Mouse (Mus musculus): ENCODE data around the gene Agxt2.

Agxt2 gene

GRCm38 (mm10) chr15:10358039-10358948, at the start of gene Agxt2:
Gene Agxt2 (plus strand): TSS chr15:10358532.
- WGBS = 83% methylated on average over 9 of the region's 9 CpGs

GRCm38 (mm10) chr15:10311826-10312225, 46.5 kb upstream of the Agxt2 start:
- WGBS = 83% methylated on average over 5 of the region's 5 CpGs

DNA sequence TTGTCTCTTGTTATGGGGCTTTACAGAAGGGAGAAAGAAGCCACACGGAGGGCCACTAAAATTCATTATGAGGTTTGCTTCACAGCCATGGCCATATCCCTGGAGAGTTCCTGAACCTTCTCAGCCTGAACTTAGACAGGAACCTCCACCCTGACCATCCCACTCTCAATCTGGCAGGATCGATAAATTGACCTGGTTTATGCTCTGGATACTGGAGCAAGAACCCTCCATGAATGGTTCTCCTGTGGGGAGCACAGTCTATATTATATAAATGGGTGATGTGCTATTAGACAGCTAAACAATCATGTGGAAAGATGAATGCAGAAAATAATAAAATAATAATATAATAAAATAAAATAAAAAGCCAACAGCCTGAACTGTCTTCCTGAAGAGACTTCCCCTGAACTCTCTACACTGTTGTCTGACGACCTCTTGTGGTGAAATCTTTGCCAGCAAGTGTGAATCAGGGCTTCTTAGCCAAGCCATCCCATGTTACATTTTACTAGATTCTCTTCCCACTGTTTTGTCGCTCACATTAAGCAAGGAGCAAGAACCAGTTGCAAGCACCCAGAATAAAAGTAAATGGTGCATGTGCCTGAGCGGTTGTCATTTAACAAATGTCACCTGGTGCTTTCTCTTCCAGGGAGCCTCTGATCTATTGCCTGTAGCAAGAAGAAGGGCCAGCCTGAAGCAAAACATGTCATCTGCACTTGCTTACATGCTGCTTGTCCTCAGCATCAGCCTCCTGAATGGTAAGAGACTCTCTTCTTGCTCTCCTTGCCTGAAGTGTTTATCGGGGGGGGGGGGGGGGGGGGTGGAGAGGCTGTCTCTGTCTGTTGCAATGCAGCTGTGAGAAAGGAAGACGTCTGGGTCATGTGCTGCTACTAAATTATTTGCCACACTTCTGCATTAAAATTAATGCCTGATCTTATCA, 44.5 kb upstream of the Agxt2 start:
- 41% methylated on average over 7 of the region's 7 CpGs for WGBS

- WGBS = 90% methylated on average over 2 of the region's 2 CpGs
Observed at GRCm38 (mm10) chr15:10325080-10325479, 33.3 kb upstream of the Agxt2 start, which contains the start of gene Gm21973. Gene Gm21973 (plus strand): TSS chr15:10325380.

DNA sequence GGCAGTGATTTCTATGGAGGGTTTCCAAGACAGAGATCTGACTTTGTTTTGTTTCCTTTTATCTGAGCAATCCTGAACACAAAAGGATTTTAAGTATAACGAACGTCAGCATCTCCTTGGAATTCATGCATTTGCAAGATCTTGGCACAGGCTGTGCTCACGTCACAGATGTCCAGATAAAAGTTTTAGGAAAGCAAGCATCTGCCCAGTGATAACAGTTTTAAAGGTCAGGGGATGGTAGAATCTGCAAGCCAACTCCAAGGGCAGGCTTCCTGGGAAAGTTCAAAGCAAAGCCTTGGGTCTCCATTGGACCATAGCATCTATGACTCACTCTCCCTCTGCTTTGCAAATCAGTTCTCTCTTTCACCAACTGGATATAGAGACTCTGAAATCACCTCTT, 27.7 kb upstream of the Agxt2 start:
- 40% methylated on average over 3 of the region's 3 CpGs for WGBS

DNA sequence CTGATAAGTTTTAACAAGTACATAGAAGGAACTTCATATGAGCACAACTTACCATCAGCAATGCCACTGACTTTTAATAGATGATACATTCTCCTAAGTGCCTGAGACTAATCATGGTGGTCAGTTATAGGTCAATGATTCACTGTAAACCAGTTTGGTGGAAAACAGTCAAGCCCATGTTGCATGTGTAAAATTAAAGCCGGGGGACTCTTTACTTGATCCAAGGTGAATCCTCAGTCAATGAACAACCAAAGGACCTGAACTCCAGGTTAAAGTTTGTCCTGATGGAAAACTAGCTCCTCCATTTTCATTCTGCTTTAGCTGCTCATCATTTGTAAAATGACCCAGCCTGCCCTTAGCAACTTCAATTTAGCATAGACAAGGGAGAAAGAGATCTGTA, 25.8 kb upstream of the Agxt2 start:
- WGBS = 95% methylated on average over 1 of the region's 1 CpGs

DNA sequence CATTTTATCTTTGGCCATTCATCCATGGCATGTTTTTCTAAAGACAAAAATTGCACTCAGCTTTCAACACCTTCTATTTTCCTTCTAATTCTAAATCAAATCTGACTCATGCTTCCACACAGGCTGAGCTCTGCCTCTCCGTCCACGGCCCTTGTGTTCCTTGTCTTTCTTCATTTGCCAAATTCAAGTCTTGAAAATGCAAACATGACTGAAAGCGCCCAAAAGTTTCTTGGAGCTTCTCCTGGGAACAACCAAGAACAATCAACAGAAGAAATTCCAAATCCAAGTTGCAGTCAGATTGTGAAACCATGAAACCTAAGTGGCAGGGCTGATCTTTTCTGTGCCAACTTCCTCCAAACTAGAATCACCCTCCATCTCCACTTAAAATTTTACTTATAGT, 19.7 kb upstream of the Agxt2 start:
- 47% methylated on average over 3 of the region's 3 CpGs for WGBS

GRCm38 (mm10) chr15:10347044-10347443, 11.3 kb upstream of the Agxt2 start:
- WGBS = 88% methylated on average over 6 of the region's 6 CpGs

DNA sequence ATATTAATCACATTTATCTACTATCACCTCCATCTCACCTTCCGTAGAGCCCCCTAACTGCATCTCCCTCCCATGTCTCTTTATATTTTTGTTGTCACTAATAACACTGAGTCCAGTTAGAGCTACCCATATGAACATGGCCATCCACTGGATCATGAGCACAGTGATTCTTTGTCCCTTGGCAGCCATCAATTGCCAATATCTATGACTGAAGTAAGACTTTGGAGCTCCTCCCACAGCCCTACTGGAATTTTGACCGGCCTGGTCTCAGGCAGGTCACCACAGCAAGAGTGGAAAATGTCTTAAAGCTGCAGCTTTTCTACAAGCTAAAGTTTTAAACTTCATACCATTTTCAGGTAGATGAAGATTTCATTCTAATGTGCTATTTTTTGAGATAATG, 8.0 kb downstream of the Agxt2 start:
- 91% methylated on average over 2 of the region's 2 CpGs for WGBS

DNA sequence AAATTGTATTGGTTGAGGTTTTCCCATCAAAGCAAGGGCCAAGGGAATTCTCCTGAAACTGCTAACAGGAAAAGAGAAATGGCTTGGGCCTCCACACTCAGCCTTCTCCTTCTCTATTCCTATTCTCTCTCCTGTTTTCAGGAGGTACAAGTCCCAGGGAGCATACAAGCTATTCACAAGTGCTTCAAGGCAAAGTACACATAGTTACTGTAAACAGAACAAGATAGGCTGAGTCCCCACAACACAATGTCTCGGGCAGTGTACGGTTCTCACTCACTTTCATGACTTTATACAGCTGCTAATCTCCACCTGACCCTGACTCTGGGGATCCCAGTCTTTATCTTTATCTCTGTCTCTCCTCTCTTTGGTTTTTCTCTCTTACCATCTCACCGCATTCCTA, 17.1 kb downstream of the Agxt2 start:
- 93% methylated on average over 3 of the region's 3 CpGs for WGBS

DNA sequence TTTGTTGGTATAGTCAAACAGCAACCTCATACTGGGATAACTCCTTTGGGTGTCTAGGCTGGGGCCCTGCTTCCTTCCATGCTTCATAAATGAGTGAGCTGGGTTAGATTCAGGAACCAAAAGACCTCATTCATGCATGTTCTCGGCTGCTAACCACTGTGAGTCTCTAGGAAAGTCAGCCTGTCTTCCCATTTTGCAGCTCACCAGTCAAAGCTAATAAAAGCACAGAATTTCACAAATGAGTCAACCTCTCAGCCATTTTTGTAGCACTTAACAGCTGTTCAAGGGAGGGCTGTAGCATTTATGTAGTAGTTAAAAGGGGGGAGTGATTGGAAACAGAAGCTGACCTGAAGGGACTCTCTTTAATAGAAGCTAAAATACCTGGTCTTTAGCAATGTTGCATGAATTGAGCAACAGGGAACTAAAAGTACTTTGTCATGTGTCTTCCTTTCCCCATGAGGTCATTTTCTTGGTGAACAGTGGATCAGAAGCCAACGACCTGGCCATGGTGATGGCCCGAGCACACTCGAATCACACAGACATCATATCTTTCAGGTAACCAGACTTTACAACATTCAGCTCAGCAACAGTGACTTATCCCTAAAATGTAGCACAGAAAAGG, 20.1 kb downstream of the Agxt2 start:
- WGBS = 79% methylated on average over 4 of the region's 4 CpGs

- WGBS = 89% methylated on average over 3 of the region's 3 CpGs
Observed at GRCm38 (mm10) chr15:10379757-10380458, 21.6 kb downstream of the Agxt2 start.

- WGBS = 77% methylated on average over 2 of the region's 2 CpGs
Observed at GRCm38 (mm10) chr15:10387263-10387662, 28.9 kb downstream of the Agxt2 start.

DNA sequence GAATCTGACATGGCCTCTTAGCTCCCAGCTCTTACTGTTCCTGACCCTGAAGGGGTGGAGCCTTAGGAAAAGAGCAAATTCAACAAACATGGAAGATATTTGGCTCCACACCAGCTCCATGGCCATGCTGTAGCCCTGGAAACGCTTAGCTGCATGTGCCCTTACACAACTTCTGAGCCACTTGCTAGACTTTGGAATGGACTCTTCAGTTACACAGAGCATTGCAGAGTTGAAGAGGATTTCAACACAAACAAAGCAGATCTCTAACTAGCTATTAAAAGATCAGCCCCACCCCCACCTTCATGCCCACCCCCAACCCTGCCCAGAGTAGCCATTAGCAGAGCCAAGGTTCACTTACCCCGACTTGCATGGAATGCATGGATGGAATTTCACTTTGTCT, 41.5 kb downstream of the Agxt2 start:
- WGBS = 75% methylated on average over 2 of the region's 2 CpGs

GRCm38 (mm10) chr15:10400415-10400814, 42.1 kb downstream of the Agxt2 start:
- WGBS = 45% methylated on average over 3 of the region's 3 CpGs

DNA sequence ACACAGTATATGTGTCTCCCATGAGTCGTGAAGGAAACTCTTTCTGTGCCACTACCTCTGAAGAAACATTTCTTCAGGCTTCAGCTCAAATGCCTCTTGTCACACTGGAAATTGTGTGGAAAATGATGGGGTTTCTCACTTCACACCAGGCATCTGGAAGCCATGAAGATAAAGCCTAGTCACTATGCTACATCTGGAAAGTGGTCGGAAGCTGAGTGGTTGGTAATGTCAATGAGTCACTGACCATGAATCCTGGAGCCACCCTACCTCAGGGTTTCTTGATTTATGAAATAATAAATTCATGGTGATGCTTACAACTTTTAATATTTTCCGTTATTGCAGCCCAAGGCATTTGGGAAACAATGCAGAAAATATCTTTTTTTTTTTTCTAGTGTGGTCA, 51.5 kb downstream of the Agxt2 start:
- 87% methylated on average over 3 of the region's 3 CpGs for WGBS

DNA sequence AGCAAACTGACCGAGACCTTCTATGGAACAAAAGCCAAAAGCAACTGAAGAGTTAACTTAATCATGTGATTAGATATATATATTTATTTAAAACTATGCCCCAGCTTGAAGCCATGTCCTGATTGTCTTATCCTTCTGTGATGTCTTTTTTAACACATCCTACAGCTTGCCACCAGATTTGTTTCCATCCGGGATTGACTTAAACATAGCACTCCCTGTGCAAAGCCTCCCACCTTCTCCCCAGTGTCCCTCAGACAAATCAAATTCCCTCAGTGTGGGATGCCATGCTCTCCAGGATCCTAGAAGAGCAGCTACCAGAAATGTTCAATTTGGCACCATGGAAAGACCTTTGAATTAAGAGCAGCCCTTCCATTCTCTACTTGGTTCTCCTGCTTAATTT, 52.5 kb downstream of the Agxt2 start:
- WGBS = 51% methylated on average over 2 of the region's 2 CpGs

- WGBS = 61% methylated on average over 6 of the region's 6 CpGs
Observed at GRCm38 (mm10) chr15:10413656-10414055, 55.3 kb downstream of the Agxt2 start.

DNA sequence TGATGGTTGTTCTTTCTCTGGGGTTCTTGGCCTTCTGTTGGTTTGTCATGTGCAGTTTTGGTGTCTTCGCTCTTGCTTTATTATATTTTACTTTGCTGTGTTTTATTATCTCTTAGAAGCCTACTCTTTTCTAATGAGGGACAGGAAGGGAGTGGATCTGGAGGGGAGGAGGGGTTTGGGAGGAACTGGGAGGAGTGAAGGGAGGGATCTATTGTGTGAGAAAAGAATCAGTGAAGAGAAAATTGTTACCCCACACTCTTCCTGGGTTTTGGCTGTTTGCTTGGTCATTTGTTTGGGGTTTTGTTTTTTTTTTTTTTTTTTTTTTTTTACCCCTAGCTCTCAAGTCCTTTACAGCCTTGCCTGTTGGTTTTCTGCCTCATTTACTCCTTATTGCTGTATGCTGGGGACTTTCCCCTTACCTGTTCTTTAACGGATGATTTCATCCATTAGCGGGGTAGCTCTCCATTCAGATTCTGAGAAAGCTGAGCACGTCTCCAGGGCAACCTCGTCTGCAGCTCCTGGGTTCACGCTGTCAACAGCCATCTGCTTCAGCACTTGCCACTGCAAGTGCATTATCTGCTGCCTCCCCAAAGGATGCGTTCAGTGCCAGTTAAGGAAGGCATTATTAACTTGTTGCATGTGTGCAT, 62.9 kb downstream of the Agxt2 start:
- whole genome bisulfite sequencing = 41% methylated on average over 7 of the region's 7 CpGs

DNA sequence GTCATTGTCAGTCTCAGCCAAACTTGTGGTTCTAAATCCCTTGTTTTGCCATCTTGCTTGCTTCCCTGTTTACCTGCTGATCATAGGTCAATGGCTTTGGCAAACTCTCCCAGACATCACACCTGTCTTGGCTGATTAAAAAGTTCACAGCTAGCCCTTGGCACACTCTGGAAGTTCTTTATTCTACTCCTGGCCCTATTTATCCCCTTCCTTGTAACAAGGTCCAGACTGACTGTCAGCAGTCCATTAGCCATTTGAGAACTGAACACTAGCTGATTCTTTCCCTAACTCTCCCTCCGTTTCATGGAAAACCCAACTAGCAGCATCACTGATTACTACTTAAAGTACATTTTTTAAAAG, 63.4 kb downstream of the Agxt2 start:
- 60% methylated on average over 1 of the region's 1 CpGs for WGBS

- WGBS = 78% methylated on average over 6 of the region's 6 CpGs
Observed at GRCm38 (mm10) chr15:10426124-10426523, 67.8 kb downstream of the Agxt2 start.
